Mouse (Mus musculus) lung, adult 18-20 months (tissue): ENCODE measurements around the gene Camsap2.
A peak's percentile ranks its signal among the peaks of the same experiment; 100 is the strongest.

Experiments used
- DNase-seq, 2 experiments: peaks; one replicate each; pipeline ENCODE4 v3.0.0; 2022; ENCODE audit warnings: mixed read lengths in 2 of 2

The Camsap2 gene

DNA sequence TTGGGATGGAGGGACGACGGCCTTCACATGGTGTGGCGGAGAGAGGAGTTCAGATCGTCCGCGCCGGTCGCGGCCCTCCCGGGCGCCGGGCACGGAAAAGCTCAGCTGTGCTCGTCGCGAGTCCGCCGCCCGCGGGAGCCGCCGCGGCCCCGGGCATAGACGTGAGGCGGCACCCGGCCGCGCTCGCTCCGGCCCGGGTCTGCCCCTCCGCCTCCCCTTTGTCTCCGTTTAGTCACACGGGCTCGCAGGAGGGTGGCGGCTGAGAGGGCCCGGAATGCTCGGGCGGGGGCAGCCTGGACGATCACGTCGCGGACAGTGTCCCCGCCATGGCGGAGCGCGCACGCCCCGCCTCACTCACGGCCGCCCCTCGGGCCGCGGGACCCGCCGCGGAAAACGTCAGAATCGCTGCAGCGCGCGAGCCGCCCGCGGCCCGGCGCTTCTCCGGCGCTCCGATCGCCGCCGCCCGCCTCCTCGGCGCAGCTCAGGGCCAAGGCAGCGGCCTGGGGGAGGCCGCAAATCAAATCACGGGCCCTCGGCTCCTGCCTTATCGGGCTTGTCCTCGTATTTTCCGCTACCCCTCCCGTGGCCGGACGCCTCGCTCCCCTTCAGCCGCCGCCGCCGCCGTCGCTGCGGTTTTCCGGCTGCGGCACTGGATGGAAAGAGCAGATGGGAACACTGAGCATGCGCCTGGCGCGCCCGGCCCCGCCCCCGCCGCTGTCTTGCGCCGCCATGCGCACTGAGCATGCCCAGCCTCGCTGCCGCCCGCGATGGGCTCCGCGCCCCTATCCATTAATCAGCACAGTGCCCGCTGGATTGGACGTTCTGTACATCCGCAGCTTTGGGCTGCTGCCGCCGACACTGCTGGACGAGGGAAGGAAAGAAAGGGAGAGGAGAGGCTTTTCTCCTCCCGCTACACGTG is at the start of gene Camsap2:
Camsap2 (minus strand) TSS at position 651 of the 919 bp plus-strand sequence.
- peak; percentile 93 to 95 for DNase-seq

DNA sequence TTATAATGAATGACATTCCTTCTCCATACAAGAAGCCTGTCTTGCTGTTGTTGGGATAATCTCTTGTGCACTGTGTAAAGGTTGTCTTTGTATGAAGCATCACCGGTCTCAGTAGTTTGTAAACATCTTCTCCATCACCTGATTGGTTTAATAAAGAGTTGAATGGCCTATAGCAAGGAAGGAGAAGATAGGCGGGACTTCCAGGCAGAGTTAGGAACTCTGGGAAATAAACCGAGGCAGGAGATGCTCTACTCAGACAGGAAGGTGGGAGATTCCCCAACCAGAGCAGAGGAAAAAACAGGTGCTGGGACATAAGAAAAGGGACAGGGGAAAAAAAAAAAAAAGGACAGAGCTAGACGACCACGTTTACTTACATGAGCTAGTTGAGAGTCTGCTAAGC is 49.2 kb upstream of the Camsap2 start:
- no peak for DNase-seq

DNA sequence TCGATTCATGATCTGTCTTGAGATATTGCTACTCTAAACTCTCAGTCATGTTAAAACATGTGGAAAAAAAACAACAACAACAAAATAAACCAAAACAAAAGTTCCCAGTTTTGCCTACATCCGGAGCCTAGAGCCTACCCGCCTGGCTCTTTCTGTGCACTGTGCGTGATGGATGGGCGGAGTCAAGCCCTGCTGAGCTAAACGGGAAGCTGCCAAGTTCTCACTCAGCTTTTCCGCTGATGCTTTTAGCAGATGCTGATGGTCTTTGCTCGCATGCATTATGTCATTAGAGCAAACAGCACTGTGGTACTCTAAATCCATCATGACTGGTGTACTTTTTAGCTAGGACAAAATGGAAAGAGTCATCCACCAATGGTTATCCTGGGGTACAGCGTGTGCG is 48.6 kb upstream of the Camsap2 start:
- no peak for DNase-seq

DNA sequence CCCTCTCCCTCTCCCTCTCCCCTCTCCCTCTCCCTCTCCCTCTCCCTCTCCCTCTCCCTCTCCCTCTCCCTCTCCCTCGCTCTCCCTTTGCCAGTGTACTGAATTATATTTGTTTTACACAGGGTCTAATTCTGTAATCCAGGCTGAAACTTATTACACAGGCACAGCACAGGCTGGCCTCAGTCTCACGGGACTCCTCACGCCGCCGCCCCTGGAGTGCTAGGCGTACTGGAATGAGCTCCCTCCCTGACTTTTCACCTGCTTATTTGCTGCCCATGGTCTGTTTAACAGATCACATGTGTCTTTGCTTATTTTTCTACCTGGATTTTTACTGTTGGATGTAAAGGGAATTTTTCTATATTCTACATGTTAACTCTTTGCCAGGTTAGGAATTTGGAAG is 41.0 kb upstream of the Camsap2 start:
- DNase-seq = no peak

DNA sequence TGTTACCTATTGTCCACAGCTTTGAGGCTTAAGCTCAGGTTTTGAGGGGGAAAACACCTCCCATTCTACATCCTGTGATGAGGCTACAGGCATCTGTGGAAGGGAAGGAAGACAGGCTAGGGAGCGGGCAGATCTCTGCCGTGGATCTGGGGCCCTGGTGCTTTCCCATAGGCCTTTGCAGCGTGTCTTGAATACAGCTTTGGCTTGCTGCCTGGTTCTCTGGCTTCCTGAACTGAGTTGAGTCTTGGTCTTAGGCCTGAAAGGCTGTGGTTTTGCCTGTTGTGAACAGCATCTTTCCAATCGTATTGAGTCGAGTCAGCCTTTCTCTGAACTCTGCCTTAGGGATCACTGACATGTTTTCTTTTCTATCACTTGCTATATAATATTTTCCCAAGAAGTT is 35.7 kb upstream of the Camsap2 start:
- DNase-seq = no peak

DNA sequence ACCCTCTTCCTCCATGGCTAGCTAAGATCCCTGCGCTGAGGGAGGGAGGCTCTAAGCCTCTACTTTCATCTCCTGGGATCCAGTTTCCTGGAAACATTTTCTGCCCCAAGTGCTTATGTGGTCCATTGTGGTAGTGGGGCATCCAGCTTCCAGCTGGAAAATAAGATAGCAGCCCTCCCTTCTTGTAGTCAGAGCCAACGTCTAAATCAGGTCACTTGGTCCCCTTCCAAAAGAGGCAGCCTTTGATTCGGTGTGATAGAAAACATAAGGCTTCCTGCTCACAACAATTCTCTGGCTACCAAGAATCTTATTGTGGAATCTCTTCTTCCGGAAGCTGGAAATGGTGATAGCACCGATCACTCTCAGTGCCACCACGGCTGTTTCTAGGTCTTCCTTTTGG is 35.3 kb upstream of the Camsap2 start:
- DNase-seq = peak in 1 of 2 experiments; percentile 18

DNA sequence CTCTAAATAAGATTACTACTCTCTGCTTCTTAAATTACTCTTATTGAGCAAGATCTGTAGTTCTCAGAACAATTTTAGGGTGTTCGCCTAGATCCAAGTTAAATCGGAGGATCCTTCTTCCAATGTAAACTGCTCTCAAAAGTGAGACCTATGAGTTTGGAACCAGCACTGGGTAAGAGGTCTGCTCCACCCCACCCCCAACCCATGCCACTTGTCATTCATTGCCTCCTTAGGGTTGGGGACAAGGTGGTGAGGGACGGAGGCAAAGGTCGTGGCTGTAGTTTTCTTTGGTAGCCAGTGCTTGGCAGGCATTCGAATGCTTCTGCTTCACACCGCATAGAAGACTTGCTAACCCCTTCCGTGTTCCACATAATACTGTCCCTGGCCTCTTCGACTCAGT is 34.7 kb upstream of the Camsap2 start:
- no peak for DNase-seq

DNA sequence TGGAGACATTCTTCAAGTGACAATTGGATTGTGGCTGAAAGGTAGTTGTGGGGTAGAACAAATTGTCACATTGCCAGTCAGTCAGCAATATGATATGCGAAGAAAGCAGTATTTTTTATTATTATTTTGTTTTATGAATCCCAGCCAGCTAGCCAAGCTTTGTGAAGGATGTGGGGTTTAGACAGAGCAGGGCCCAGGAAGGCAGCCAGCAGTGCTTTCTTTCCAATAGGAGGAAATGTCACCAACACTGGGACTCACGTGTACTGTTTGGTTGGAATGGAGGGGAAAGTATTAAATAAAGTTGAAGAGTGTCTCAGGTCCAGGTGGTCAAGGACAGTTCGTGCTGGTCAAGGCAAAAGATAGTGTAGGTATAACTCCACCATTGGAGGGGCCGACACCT is 34.3 kb upstream of the Camsap2 start:
- DNase-seq = no peak

DNA sequence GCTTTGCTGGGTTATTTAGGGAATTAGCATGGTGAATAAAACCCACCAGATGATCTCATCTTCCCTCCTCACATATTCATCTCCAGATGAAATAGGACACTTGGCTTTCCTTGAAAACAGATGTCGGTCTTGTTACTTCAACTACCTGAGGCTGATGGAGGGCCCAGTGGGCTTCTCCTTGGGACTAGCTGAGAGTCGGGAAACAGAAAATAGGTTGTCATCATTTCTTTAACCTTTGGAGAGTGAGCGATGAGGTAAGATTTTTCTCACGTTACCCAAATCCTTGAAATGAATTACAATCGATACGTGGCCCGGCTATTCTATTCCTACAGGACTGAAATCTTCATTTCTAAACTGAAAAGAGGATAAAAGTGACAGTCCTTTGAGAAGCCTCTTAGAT is 33.4 kb upstream of the Camsap2 start:
- DNase-seq = no peak

DNA sequence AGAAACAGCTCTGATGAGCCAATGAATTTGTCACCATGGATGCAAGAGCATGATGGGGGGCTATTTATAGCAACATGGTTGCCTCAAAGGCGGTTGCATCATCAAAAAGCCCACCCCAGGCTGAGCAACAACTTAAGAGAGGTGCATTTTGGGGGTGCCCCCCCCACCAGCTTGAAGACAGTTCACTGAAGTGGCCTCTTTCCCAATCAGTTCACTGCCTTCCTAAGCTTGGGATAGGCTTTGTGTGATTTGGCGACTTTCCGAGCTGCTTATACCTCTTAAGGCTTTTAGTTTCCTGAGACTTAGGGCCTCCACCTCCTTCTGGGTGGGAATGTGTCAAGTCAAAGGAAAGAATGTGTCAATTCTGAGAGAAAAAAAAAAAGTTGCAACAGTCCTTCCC is 20.1 kb upstream of the Camsap2 start:
- peak; percentile 79 to 89 for DNase-seq

DNA sequence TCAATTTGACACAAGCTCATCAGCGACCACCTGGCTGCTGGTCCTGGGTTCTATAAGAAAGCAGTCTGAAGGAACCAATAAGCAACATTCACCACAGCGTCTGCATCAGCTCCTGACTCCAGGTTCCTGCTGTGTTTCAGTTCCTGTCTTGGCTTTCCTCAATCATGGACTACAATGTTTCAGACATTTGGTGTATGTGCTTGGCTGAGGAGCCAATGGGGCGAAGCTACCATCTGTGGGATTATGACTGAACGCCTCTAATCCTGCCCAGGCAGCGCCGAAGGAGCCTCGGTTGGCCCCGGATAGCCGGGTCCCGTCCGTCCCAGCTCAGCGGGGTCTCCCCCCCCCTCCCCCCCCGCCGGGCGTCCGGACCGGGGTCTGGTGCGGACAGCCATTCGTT is 18.8 kb upstream of the Camsap2 start:
- DNase-seq = peak; percentile 48 to 53

DNA sequence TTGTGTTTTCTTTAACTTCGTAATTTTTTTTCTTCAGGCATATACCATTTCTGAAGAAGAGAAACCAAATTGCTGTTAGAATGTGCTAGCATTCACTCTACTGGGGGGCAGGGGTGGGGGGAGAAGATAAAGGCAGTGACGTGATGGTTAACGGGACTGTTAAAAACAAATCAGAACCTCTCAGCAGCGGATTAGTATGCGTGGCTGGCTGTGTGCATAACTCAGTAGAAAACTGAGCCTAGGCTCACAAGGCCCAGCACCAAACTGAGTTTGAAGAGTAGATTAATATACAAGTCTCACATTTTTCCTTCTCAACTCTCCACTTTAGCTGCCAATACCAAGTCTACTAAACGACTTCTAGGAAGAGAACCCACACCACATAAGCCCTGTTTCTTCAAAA is 17.1 kb upstream of the Camsap2 start:
- DNase-seq = no peak

DNA sequence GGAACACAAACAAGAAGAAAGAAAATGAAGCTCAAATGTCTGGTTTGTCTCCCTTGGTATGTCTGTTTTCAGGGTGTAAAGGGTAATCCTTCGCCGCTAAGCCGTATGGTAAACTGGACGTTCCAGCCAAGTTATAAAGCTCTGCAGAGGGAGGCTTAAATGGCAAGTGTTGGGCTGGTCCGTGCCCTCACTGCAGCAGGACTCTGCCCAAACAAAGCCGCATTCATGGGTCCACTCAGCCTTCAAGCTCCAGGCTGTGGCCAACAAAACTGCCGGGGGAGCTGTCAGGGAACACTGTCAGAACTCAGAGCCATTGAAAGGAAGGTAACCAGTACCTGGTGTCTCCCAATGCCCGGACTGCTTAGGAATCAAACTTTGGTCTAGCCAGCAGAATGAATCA is 16.7 kb upstream of the Camsap2 start:
- peak in 1 of 2 experiments; percentile 15 for DNase-seq

DNA sequence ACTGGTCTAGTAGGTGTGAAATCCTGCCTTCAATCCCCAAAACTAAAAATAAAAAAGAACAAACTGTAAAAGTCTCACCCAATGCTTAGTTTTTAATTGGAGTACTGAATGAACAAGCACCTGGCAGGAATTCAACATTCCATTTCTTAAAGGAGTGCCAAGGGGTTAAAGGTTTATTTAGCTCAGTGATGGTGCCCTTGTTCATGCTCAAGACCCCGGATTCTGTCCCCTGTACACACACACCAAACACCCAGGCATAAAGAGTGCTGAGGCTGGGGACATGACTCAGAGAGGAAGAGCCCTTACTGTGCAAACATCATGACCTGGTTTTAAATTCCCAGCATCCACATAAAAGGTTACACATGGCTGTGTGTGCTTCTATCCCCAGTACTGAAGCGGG is 15.5 kb upstream of the Camsap2 start:
- peak in 1 of 2 experiments; percentile 21 for DNase-seq

DNA sequence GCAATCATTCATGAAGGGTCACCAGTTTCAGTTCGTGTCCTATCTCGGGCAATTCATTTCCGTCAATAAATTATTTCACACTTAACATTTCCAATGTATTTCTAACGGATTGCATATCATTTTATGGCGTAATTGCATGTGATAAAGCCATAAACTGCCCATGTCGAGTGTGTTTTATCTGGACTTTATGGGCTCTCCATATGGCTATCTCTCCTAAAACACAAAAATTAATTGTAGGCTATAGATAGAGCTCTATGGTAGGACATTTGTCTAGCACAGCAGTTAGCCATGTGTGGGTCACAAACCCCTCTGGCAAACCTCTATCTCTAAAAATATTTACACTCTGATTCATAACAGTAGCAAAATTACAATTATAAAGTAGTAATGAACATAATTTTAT is 15.0 kb upstream of the Camsap2 start:
- no peak for DNase-seq

DNA sequence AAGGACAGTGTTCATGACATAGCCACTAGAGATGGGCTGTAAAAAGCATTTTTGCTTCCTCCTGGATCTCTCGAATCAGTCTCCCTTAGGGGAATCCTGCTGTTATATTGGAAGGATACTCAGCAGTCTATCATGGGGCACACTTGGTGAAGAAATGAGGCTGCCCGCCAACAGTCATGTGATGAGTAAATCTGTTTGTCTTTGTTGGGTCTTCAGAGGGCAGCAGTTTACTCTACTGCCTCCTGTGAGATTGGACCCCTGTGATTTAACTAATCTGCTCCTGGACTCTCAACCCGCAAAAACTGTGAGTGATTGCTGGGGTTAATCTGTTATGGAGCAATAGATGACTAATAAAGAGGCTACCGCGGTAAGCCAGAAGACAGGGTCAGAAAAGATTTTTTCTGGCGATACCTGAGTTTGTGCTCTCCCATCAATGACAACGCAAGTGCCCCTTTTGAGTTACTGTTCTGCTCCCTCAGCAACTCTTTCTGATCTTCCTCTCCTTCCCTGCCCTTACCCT is 13.0 kb upstream of the Camsap2 start:
- DNase-seq = no peak

DNA sequence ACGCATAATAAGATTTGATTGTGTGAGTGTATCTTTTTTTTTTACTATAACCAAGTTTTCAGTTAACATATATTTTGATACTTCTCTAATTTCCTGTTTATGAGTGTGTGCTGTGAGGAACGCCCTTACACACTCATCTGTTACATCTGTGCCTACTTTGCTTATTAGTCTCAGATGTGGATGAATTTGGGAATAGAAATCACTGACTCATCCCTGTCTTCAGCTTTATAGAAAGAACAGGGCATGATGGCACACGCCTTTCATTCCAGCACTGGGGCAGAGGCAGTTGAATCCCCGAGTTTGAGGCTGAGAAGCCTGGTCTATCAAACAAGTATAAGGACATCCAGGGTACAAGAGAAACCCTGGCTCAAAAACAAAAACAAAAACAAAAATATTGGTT is 9.7 kb upstream of the Camsap2 start:
- DNase-seq = no peak

DNA sequence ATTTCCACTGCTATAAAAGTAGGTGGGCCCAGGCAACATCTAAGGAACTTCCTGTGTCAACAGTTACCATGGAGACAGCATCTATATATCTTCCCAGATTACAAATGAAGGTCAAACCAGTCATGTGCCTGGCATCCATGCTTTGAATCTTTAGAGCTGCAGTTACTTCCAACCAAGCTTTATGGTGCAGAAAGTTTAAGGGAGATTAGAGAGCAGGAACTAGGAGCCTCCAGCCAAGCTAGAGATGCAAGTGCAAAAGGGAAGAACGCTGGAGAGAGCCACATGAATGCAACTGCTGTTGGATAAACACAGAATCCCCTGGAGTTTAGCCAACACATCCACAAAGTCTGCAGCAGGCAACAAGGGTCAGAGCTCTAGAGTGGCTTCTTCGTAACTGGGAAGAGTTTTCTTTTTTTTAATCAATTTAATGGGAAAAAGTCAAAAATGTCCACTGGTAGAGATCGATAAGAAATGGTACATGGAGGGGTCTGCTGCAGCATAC is 4.8 kb upstream of the Camsap2 start:
- no peak for DNase-seq

DNA sequence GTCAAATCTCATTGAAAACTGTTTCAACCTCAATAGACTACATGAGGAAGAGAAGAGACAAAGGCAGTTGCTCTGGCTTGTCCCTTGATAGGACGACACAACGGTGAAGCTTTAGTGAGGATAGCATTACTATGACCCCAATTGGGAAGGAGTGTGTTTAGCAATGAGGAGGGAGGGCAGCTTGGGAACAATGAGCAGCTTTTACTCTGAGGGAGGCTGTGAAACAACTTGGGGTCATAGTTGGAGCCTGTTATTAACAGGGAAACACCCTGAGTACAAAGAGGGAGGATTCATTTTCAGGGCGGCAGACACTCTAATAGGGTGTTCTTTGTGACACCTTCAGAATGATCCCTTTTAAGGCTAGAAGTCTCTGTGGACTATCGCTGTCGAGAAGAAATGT is 2.2 kb upstream of the Camsap2 start:
- DNase-seq = no peak

DNA sequence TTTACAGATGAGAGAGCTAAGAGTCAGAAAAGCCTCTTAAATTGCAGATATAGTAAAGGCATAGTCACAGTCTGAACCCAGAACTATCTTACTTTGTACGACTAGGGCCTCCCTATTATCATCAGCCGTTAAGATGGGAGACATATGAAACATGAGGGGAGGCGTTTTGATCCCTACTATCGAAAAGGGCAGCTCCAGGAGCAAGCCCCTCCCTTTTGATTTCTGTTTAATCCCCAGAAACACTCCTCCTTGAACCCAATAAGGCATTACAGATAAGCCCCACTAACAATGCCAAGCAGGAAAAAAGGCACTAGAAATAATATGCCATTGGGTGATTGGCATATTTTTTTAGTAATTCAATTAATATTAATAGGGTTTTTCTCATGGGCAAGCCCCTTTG is 1.2 kb upstream of the Camsap2 start:
- no peak for DNase-seq

DNA sequence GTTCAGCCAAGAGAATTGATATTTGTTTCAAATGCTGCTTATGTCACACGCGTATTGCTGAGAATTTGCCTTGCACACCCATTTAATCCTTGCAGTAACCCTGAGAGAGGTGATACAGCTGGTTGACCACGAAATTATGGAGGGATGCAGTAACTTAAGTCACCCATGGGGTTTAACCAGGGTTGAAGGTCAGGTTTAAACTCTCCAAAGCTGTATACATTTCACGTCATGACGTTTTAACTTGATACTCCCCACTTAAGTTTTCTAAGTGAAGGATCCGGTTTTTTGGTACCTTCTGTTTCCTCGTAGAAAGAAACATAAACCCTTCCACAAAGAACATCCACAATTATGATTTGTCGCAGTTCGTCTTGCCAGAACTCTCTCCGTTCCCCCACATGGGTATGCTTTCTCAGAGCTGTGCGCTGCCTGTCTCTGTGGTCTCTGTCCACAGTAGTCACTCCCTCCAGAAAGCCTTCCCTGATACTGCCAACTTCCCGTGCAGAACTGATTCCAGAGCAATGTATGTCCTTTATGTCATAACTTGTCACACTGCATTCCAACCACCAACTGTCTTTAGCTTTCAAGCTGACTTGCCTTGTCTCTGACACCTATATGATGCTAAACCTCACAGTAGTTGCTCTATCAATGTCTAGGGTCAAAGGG is 600 bp upstream of the Camsap2 start:
- DNase-seq = no peak

DNA sequence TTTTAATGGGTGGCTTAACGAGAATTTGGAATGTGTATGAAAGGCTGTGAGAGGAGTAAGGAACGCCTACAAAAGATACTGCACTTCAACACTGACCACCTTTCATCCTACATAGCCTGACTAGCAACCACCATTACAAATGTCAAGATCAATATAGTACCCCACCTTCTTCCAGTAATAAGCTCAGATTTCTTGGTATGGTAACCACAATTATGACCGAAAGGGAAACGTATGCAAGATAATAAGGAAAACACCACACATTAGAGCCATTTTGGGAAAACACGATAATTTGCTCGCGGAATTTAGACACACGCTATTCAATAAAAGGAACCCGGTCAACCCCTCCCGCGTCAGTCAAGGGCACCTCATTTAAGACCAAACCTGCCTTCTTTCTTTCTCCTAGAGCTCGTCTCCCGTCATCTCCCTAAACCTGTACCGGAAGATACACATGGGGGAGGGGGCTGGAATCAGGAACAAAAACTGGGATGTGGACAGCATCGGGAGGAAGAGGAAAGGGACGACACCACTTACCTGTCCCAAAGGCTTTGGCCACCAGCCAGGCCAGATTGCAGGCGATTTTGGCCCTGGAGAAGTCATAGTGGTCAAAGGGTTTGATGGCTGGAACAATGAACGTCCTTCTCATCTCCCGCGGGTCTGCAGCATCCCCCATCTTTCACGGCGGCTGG is 993 bp downstream of the Camsap2 start:
- DNase-seq = peak; percentile 35 to 37

DNA sequence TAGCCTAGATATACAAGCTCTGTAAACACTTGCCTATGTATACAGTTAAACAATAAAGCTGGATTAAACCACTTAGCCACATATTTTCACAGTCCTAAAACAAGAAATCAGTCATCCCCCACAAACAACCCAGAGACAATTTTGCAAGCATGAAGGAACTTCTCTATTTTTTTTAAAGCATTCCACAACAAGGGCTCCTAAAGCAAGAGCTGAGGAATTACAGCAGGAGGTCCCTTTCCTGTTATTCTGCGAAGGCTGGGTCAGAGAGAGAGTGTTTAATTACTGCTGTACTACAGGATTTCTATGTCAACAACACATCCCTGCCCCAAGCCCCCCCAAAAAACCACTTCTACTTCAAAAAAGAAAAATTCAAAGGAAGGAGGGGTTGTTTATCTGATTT is 1.6 kb downstream of the Camsap2 start:
- peak in 1 of 2 experiments; percentile 12 for DNase-seq
